Mouse (Mus musculus): Measurements from ENCODE around the gene Hibadh. TPM values are rescaled to one million over a fixed set of nuclear protein-coding genes. Genes with fewer than 3 reads are reported as not detected.

The Hibadh gene
- total and polyA plus RNA-seq, 3 experiments, result 170 to 263 (median 218) TPM

GRCm38 (mm10) chr6:52562994-52563393, 77.2 kb downstream of the Hibadh start:
- WGBS, result 92% methylated on average over 4 of the region's 4 CpGs
- H3K4me3 ChIP-seq, result no peak overlapping the region
- H3K36me3 ChIP-seq (ENCODE audit: control insufficient read depth, insufficient read depth, low read length), result no peaks in the 10 kb centered on the region; the same call in 1 of the 2 replicates
- no peak for DNase-seq
- no peaks in the 10 kb centered on the region for H3K27me3 ChIP-seq (ENCODE audit: control insufficient read depth, insufficient read depth, low read length)
- no peak for TF ChIP-seq POLR2A (IDR thresholded peaks at IDR 0.05; ENCODE audit: insufficient read depth, low read depth, low read length)
- TF ChIP-seq CTCF (IDR thresholded peaks at IDR 0.05), result no peak
- TF ChIP-seq EP300 (IDR thresholded peaks at IDR 0.05; ENCODE audit: insufficient read depth, low read depth, low read length), result no peak
- H3K79me2 ChIP-seq (replicated peaks; ENCODE audit: control insufficient read depth, insufficient read depth, low read length), result peaks cover 2% of the 10 kb centered on the region; the same call in 1 of the 2 replicates
- intact Hi-C loops (cut with DNase I), result no loop called here
- no peaks in the 10 kb centered on the region for H3K4me1 ChIP-seq (ENCODE audit: control insufficient read depth, insufficient read depth, low read length)
- no peak overlapping the region for H3K9ac ChIP-seq (ENCODE audit: low read depth, low read length)
- no peak overlapping the region for H3K27ac ChIP-seq

DNA sequence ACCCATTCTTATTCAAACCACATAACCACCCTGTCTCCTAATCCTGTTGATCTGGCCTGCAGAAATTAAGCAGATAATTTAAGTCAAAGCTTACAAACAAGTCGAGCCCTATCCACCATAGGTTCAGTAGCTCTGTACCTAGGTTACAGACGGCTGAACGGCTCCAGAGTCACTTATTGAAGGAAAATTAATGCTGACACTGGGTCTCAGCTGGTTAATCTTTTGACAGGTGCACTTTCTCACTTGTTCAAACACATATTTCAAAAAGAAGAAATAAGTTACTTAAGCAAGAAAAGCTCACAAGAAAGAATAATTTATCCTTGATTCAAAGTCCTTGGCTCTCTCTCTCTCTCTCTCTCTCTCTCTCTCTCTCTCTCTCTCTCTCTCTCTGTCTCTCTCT, 81.1 kb downstream of the Hibadh start:
- no peak overlapping the region for H3K9ac ChIP-seq (ENCODE audit: low read depth, low read length)
- H3K36me3 ChIP-seq (ENCODE audit: control insufficient read depth, insufficient read depth, low read length), result no peaks in the 10 kb centered on the region; the same call in 1 of the 2 replicates
- H3K27ac ChIP-seq, result no peak overlapping the region
- intact Hi-C loops (cut with DNase I), result no loop called here
- 92% methylated on average over 3 of the region's 3 CpGs for WGBS
- TF ChIP-seq POLR2A (IDR thresholded peaks at IDR 0.05; ENCODE audit: insufficient read depth, low read depth, low read length) (no peak), EP300 (IDR thresholded peaks at IDR 0.05; ENCODE audit: insufficient read depth, low read depth, low read length) (no peak), CTCF (IDR thresholded peaks at IDR 0.05) (no peak)
- no peak overlapping the region for H3K4me3 ChIP-seq
- H3K79me2 ChIP-seq (replicated peaks; ENCODE audit: control insufficient read depth, insufficient read depth, low read length), result no peaks in the 10 kb centered on the region
- no peaks in the 10 kb centered on the region for H3K27me3 ChIP-seq (ENCODE audit: control insufficient read depth, insufficient read depth, low read length)
- H3K4me1 ChIP-seq (ENCODE audit: control insufficient read depth, insufficient read depth, low read length), result no peaks in the 10 kb centered on the region
- DNase-seq, result no peak

- Histone ChIP-seq H3K4me1 (ENCODE audit: control insufficient read depth, insufficient read depth, low read length) (peaks cover 3% of the 10 kb centered on the region; the same call in 1 of the 2 replicates), H3K79me2 (replicated peaks; ENCODE audit: control insufficient read depth, insufficient read depth, low read length) (no peaks in the 10 kb centered on the region), H3K9ac (ENCODE audit: low read depth, low read length) (no peak overlapping the region), H3K27me3 (ENCODE audit: control insufficient read depth, insufficient read depth, low read length) (no peaks in the 10 kb centered on the region), H3K4me3 (no peak overlapping the region), H3K36me3 (ENCODE audit: control insufficient read depth, insufficient read depth, low read length) (peaks cover 4% of the 10 kb centered on the region), H3K27ac (no peak overlapping the region)
- TF ChIP-seq CTCF (IDR thresholded peaks at IDR 0.05) (no peak), POLR2A (IDR thresholded peaks at IDR 0.05; ENCODE audit: insufficient read depth, low read depth, low read length) (no peak), EP300 (IDR thresholded peaks at IDR 0.05; ENCODE audit: insufficient read depth, low read depth, low read length) (no peak)
- WGBS, result 28% methylated on average over 4 of the region's 4 CpGs
- intact Hi-C loops (cut with DNase I), result no loop called here
- DNase-seq, result no peak
Observed at GRCm38 (mm10) chr6:52544376-52544775, 95.8 kb downstream of the Hibadh start.

DNA sequence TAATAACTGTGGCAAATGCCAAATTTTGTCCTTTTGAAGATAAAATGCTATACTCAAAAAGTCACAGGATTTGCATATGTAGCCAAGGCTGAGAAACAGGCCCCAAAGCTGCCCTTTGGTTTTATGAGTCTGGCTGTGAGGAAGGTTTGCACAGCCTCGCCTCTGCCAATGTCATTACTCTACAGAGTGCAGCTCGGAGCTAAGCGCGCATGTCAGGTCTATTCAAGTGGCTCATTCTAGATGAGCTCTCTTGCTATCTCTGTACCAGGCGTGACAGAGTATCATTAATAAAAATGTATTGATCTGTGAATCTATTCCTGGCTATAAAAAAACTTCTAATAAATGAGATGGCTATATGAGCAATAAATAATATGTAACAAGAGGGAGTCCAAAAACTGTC, 97.7 kb downstream of the Hibadh start:
- 98% methylated on average over 5 of the region's 5 CpGs for WGBS
- Histone ChIP-seq H3K27ac (no peak overlapping the region), H3K27me3 (ENCODE audit: control insufficient read depth, insufficient read depth, low read length) (no peaks in the 10 kb centered on the region), H3K4me1 (ENCODE audit: control insufficient read depth, insufficient read depth, low read length) (peaks cover 3% of the 10 kb centered on the region; the same call in 1 of the 2 replicates), H3K4me3 (no peak overlapping the region), H3K9ac (ENCODE audit: low read depth, low read length) (no peak overlapping the region), H3K79me2 (replicated peaks; ENCODE audit: control insufficient read depth, insufficient read depth, low read length) (no peaks in the 10 kb centered on the region), H3K36me3 (ENCODE audit: control insufficient read depth, insufficient read depth, low read length) (peaks cover 4% of the 10 kb centered on the region)
- TF ChIP-seq POLR2A (IDR thresholded peaks at IDR 0.05; ENCODE audit: insufficient read depth, low read depth, low read length) (no peak), EP300 (IDR thresholded peaks at IDR 0.05; ENCODE audit: insufficient read depth, low read depth, low read length) (no peak), CTCF (IDR thresholded peaks at IDR 0.05) (no peak)
- no peak for DNase-seq
- intact Hi-C loops (cut with DNase I), result no loop called here

DNA sequence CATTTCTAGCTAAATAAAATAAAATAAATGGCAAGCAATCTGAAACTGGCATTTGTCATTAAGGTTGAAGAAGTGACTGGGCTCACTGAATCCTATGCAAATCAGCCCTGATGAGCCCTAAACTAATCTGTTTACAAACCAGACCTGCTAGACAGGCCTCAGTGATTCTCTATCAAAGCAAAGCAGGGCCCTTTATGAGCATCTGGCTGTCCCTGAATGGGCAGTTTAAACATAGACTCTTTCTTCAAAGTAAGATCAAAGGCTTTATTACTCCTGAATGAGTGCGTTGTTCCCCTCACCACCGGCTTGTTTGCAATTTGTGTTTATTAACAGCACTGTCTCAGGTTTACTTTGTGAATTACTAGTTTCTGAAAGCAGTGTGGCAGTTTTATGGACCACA, 100.3 kb downstream of the Hibadh start:
- 82% methylated on average over 2 of the region's 2 CpGs for WGBS
- H3K4me1 ChIP-seq (ENCODE audit: control insufficient read depth, insufficient read depth, low read length), result peaks cover 3% of the 10 kb centered on the region; the same call in 1 of the 2 replicates

DNA sequence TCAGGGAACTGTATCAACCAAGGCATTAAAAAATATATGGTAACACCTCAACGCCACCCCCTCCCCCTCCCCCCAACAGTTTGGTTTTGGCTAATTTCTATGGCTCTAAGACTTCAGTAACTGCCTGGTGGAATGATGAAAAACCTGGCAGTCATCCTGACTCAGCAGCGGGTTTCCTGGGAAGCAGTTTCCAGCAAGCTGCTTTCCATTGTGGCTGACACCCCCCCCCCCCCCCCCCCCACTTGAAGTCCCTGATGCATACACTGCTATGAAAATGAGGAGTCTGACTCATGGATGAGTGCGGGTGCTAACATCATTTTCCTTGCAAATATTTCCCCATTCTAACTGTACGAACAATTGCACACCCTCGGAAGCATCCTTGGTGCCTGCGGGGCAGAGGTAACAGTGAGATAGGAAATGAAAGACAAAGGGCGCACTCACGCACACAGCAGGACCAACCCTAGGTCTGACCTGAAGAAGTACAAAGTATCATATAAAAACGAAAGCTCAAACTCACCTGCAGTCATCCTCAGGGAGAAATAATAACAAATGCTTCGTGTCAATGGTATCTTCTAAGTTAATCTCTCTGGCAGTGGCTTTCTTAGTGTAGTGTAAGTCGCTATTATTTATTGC, 105.0 kb downstream of the Hibadh start:
- Histone ChIP-seq H3K27me3 (ENCODE audit: control insufficient read depth, insufficient read depth, low read length) (no peaks in the 10 kb centered on the region), H3K9ac (ENCODE audit: low read depth, low read length) (no peak overlapping the region), H3K27ac (no peak overlapping the region), H3K4me1 (ENCODE audit: control insufficient read depth, insufficient read depth, low read length) (no peaks in the 10 kb centered on the region), H3K4me3 (no peak overlapping the region), H3K36me3 (ENCODE audit: control insufficient read depth, insufficient read depth, low read length) (no peaks in the 10 kb centered on the region), H3K79me2 (replicated peaks; ENCODE audit: control insufficient read depth, insufficient read depth, low read length) (no peaks in the 10 kb centered on the region)
- intact Hi-C loops (cut with DNase I), result no loop called here
- DNase-seq, result no peak
- no peak for TF ChIP-seq EP300 (IDR thresholded peaks at IDR 0.05; ENCODE audit: insufficient read depth, low read depth, low read length)
- TF ChIP-seq POLR2A (IDR thresholded peaks at IDR 0.05; ENCODE audit: insufficient read depth, low read depth, low read length), result no peak
- no peak for TF ChIP-seq CTCF (IDR thresholded peaks at IDR 0.05)
- WGBS, result 83% methylated on average over 11 of the region's 11 CpGs

More for the DNA sequence above, 100.3 kb downstream of the Hibadh start:
- intact Hi-C loops (cut with DNase I), result no loop called here
- Histone ChIP-seq H3K27me3 (ENCODE audit: control insufficient read depth, insufficient read depth, low read length) (no peaks in the 10 kb centered on the region), H3K27ac (no peak overlapping the region), H3K79me2 (replicated peaks; ENCODE audit: control insufficient read depth, insufficient read depth, low read length) (no peaks in the 10 kb centered on the region), H3K36me3 (ENCODE audit: control insufficient read depth, insufficient read depth, low read length) (0 out of 2 replicates have a peak, but pooled peaks cover 2% of the 10 kb centered on the region), H3K9ac (ENCODE audit: low read depth, low read length) (no peak overlapping the region), H3K4me3 (no peak overlapping the region)
- no peak for DNase-seq
- TF ChIP-seq EP300 (IDR thresholded peaks at IDR 0.05; ENCODE audit: insufficient read depth, low read depth, low read length), result no peak
- no peak for TF ChIP-seq POLR2A (IDR thresholded peaks at IDR 0.05; ENCODE audit: insufficient read depth, low read depth, low read length)
- no peak for TF ChIP-seq CTCF (IDR thresholded peaks at IDR 0.05)

Measured in heart, adult 2 months (tissue).